ENCODE assay signal across 12 mouse cellular contexts in the genomic region with DNA sequence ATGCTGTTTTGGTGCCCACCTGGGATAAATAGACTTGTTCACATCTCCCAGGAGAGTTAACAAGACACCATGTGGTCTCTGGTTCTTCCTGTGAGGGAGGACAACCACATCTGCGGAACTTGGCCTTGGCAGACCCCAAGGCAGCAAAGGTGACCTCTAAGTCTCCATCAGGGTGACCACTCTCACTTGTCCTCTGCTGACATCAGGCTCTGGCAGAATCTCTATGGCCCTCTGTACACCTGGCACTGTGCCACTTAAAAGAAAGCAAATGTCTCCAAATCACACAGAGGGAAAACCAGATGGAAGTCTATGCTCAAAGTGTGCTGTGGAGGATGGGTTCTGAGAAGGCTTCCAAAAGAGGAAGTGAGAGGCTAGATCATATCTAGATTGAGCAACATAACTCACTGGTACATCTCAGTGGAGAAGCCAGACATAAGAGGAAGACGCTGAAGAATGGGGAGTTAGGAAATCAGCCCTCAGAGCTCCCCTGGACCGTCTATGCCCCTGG. TPM values are rescaled to one million over a fixed set of nuclear protein-coding genes. Genes with fewer than 3 reads are reported as not detected.
A peak's percentile ranks its signal among the peaks of the same experiment; 100 is the strongest.
DNase-seq lines count a peak whose midpoint lies in the region; ATAC-seq and TF ChIP-seq lines count a peak whose summit lies in the region.
"Had no signal": no experiment of that assay in that cellular context is flagged by ENCODE, and none has a peak within 500 bp of the region (broad histone marks: within the 10 kb centered on the region; RNA-seq: fewer than 3 reads in every experiment).

No protein-coding gene starts in this region.

- H3K27me3 ChIP-seq in G1E (ENCODE audit: insufficient read depth, low read length) = no peaks in the 10 kb centered on the region; the same call in 1 of the 2 replicates
- no peaks in the 10 kb centered on the region for H3K27me3 ChIP-seq in forebrain, embryonic 10.5 days (ENCODE audit: poor library complexity, severe bottlenecking)
- H3K27me3 ChIP-seq in hindbrain, embryonic 16.5 days (replicated peaks; ENCODE audit: control insufficient read depth, insufficient read depth, low read length) = no peaks in the 10 kb centered on the region

- H3K4me2 ChIP-seq in hindbrain, embryonic 16.5 days (ENCODE audit: low read length) = no peak overlapping the region

- H3K36me3 ChIP-seq in G1E (replicated peaks) = no peaks in the 10 kb centered on the region
- no peaks in the 10 kb centered on the region for H3K36me3 ChIP-seq in forebrain, embryonic 10.5 days (replicated peaks)
- H3K36me3 ChIP-seq in hindbrain, embryonic 16.5 days (ENCODE audit: control insufficient read depth, insufficient read depth, low read length) = no peaks in the 10 kb centered on the region

- no peak overlapping the region for H3K4me3 ChIP-seq in G1E (ENCODE audit: low read depth, low read length)
- no peak overlapping the region for H3K4me3 ChIP-seq in forebrain, embryonic 10.5 days
- H3K4me3 ChIP-seq in hindbrain, embryonic 16.5 days (ENCODE audit: low read length) = no peak overlapping the region

- H3K9me3 ChIP-seq in G1E (replicated peaks) = no peaks in the 10 kb centered on the region
- no peaks in the 10 kb centered on the region for H3K9me3 ChIP-seq in forebrain, embryonic 10.5 days
- H3K9me3 ChIP-seq in hindbrain, embryonic 16.5 days (ENCODE audit: control insufficient read depth, low read length) = no peaks in the 10 kb centered on the region

- WGBS in forebrain, embryonic 10.5 days = 79% methylated on average over 3 of the region's 3 CpGs
- WGBS in hindbrain, embryonic 16.5 days = 80% methylated on average over 3 of the region's 3 CpGs

- intact Hi-C loops in left cerebral cortex, postnatal 14 days (cut with DNase I) = loop anchor here (5.0 kb wide), 1 partner anchor 89 kb away; no protein-coding TSS in a partner anchor

- TF ChIP-seq CTCF in G1E (IDR thresholded peaks at IDR 0.05; ENCODE audit: low read depth, low read length) = no peak

- H3K27ac ChIP-seq in forebrain, embryonic 10.5 days = no peak overlapping the region
- no peak overlapping the region for H3K27ac ChIP-seq in hindbrain, embryonic 16.5 days (ENCODE audit: low read depth, low read length)

- DNase-seq in kidney, postnatal 14 days = peak; percentile 41
- DNase-seq in kidney, adult 11 months = no peak
- peak; percentile 4 for DNase-seq in G1E (ENCODE audit: low spot score)
- peak; percentile 71 to 75 for DNase-seq in monocyte, adult 2 months (ENCODE audit: low read depth in 1 of 2, low spot score in 2 of 2)
- DNase-seq in forebrain, embryonic 10.5 days (ENCODE audit: extremely low spot score, low spot score) = no peak
- no peak for DNase-seq in left cerebral cortex, postnatal 14 days (ENCODE audit: low spot score in 2 of 2)
- DNase-seq: cerebellum, adult 11 months; right cerebral cortex, adult 18-20 months had no signal

- ATAC-seq in G1E (ENCODE audit: extremely low read depth, insufficient number of reproducible peaks, low FRiP score, poor library complexity, severe bottlenecking) = no peak
- peak; percentile 93 for ATAC-seq in common myeloid progenitor, adult 5-6 weeks (replicated peaks; ENCODE audit: low read depth, poor library complexity, severe bottlenecking)
- ATAC-seq in hindbrain, embryonic 16.5 days = no peak

- no peak overlapping the region for H3K9ac ChIP-seq in hindbrain, embryonic 16.5 days (ENCODE audit: low read depth, low read length)

- peaks cover 9% of the 10 kb centered on the region; the same call in 1 of the 2 replicates for H3K4me1 ChIP-seq in G1E (ENCODE audit: insufficient read depth, low read depth, low read length)
- H3K4me1 ChIP-seq in forebrain, embryonic 10.5 days = no peaks in the 10 kb centered on the region
- no peaks in the 10 kb centered on the region for H3K4me1 ChIP-seq in hindbrain, embryonic 16.5 days (ENCODE audit: control insufficient read depth, insufficient read depth, low read depth, low read length)

RNA-seq across cellular contexts. Expression of gene Cyp4f18, which starts 1.2 kb away (rescaled TPM):
- total RNA-seq in G1E (2014; fragmentation: Nextera tagmentation) (not detected in 2 replicates), G1E (2017) (0.12 TPM in 1 of 2 replicates, not detected in the other)
- polyA plus RNA-seq in G1E (2012) = 0.10 and 0.12 TPM in 2 replicates
- total RNA-seq in common myeloid progenitor, adult 5-6 weeks (2017) = 0.64 and 1.6 TPM in 2 replicates
- 0.32 and 0.45 TPM in 2 replicates for polyA plus RNA-seq in forebrain, embryonic 10.5 days (2016; fragmentation: Nextera tagmentation; extraction: Ambion mirVana)
- 0.88 and 0.92 TPM in 2 replicates for polyA plus RNA-seq in hindbrain, embryonic 16.5 days (2015; fragmentation: Nextera tagmentation; extraction: Ambion mirVana)
- not detected for total RNA-seq in left cerebral cortex, postnatal 14 days (2021)

RNA-seq across cellular contexts. Expression of gene Olfr372, which starts 32.8 kb away (rescaled TPM):
- total RNA-seq in G1E (2014; fragmentation: Nextera tagmentation) = 0.29 TPM in 1 of 2 replicates, not detected in the other
- 0.12 and 0.27 TPM in 2 replicates for total RNA-seq in G1E (2017)
- polyA plus RNA-seq in G1E (2012) = not detected in 2 replicates
- total RNA-seq in common myeloid progenitor, adult 5-6 weeks (2017) = not detected in 2 replicates
- polyA plus RNA-seq in forebrain, embryonic 10.5 days (2016; fragmentation: Nextera tagmentation; extraction: Ambion mirVana) = not detected in 2 replicates
- not detected in 2 replicates for polyA plus RNA-seq in hindbrain, embryonic 16.5 days (2015; fragmentation: Nextera tagmentation; extraction: Ambion mirVana)
- not detected for total RNA-seq in left cerebral cortex, postnatal 14 days (2021)
- polyA plus RNA-seq: embryonic facial prominence, embryonic 14.5 days; limb, embryonic 11.5 days had no signal

RNA-seq across cellular contexts. Expression of gene Zfp961, which starts 57.4 kb away (rescaled TPM):
- total RNA-seq in G1E (2014; fragmentation: Nextera tagmentation) (59.4 and 73.2 TPM in 2 replicates), G1E (2017) (25.1 and 34.5 TPM in 2 replicates)
- 2.2 and 5.4 TPM in 2 replicates for polyA plus RNA-seq in G1E (2012)
- 21.8 and 35.5 TPM in 2 replicates for total RNA-seq in common myeloid progenitor, adult 5-6 weeks (2017)
- polyA plus RNA-seq in forebrain, embryonic 10.5 days (2016; fragmentation: Nextera tagmentation; extraction: Ambion mirVana) = 27.8 and 28.8 TPM in 2 replicates
- polyA plus RNA-seq in hindbrain, embryonic 16.5 days (2015; fragmentation: Nextera tagmentation; extraction: Ambion mirVana) = 16.8 and 18.5 TPM in 2 replicates
- total RNA-seq in left cerebral cortex, postnatal 14 days (2021) = 10 to 100 TPM; 12.6 to 13.8 TPM

Comparison
In these comparisons a context has a peak if more than half of its experiments do, and no peak if none do; other contexts are left out.
1. DNase-seq: peak in kidney, postnatal 14 days (single experiment), G1E (single experiment) and monocyte, adult 2 months (2 of 2); none in kidney, adult 11 months (single experiment), forebrain, embryonic 10.5 days (single experiment) and left cerebral cortex, postnatal 14 days (0 of 2).